Mouse (Mus musculus): ENCODE measurements around the gene Capn9. TPM values are rescaled to one million over a fixed set of nuclear protein-coding genes. Genes with fewer than 3 reads are reported as not detected.

Capn9 gene
- polyA plus RNA-seq, 1 experiment: not detected

GRCm38 (mm10) chr8:124556164-124556563 lies 19.7 kb upstream of the Capn9 start:
- no peak overlapping the region for H3K4me3 ChIP-seq (ENCODE audit: insufficient read depth, low read depth, low read length)
- no peaks in the 10 kb centered on the region for H3K4me1 ChIP-seq (ENCODE audit: control insufficient read depth, insufficient read depth, insufficient read length, low read length)
- H3K27ac ChIP-seq (replicated peaks; ENCODE audit: low read depth, low read length): no peak overlapping the region

GRCm38 (mm10) chr8:124556658-124557057 lies 19.3 kb upstream of the Capn9 start:
- H3K4me3 ChIP-seq (ENCODE audit: insufficient read depth, low read depth, low read length): no peak overlapping the region
- no peak overlapping the region for H3K27ac ChIP-seq (replicated peaks; ENCODE audit: low read depth, low read length)
- no peaks in the 10 kb centered on the region for H3K4me1 ChIP-seq (ENCODE audit: control insufficient read depth, insufficient read depth, insufficient read length, low read length)

- Histone ChIP-seq H3K4me1 (ENCODE audit: control insufficient read depth, insufficient read depth, insufficient read length, low read length) (no peaks in the 10 kb centered on the region), H3K27ac (replicated peaks; ENCODE audit: low read depth, low read length) (no peak overlapping the region), H3K4me3 (ENCODE audit: insufficient read depth, low read depth, low read length) (no peak overlapping the region)
These were observed 18.4 kb upstream of the Capn9 start for GRCm38 (mm10) chr8:124557476-124557875.

- no peak overlapping the region for H3K4me3 ChIP-seq (ENCODE audit: insufficient read depth, low read depth, low read length)
- no peak overlapping the region for H3K27ac ChIP-seq (replicated peaks; ENCODE audit: low read depth, low read length)
- H3K4me1 ChIP-seq (ENCODE audit: control insufficient read depth, insufficient read depth, insufficient read length, low read length): no peaks in the 10 kb centered on the region
These were observed 8.8 kb upstream of the Capn9 start for GRCm38 (mm10) chr8:124567126-124567525.

- H3K4me3 ChIP-seq (ENCODE audit: insufficient read depth, low read depth, low read length): no peak overlapping the region
- no peaks in the 10 kb centered on the region for H3K4me1 ChIP-seq (ENCODE audit: control insufficient read depth, insufficient read depth, insufficient read length, low read length)
- no peak overlapping the region for H3K27ac ChIP-seq (replicated peaks; ENCODE audit: low read depth, low read length)
These were observed 8.3 kb upstream of the Capn9 start for GRCm38 (mm10) chr8:124567584-124567983.

- no peaks in the 10 kb centered on the region for H3K4me1 ChIP-seq (ENCODE audit: control insufficient read depth, insufficient read depth, insufficient read length, low read length)
- H3K27ac ChIP-seq (replicated peaks; ENCODE audit: low read depth, low read length): no peak overlapping the region
- H3K4me3 ChIP-seq (ENCODE audit: insufficient read depth, low read depth, low read length): no peak overlapping the region
These were observed 6.8 kb upstream of the Capn9 start for GRCm38 (mm10) chr8:124569100-124569499.

GRCm38 (mm10) chr8:124569593-124569992 lies 6.3 kb upstream of the Capn9 start, which contains the start of gene Agt:
TSS of gene Agt (minus strand) at chr8:124569706.
- H3K27ac ChIP-seq (replicated peaks; ENCODE audit: low read depth, low read length): no peak within 1 kb of the TSS
- no peak within 1 kb of the TSS for H3K4me3 ChIP-seq (ENCODE audit: insufficient read depth, low read depth, low read length)
- no peaks in the 10 kb centered on the region for H3K4me1 ChIP-seq (ENCODE audit: control insufficient read depth, insufficient read depth, insufficient read length, low read length)

- Histone ChIP-seq H3K4me3 (ENCODE audit: insufficient read depth, low read depth, low read length) (no peak overlapping the region), H3K4me1 (ENCODE audit: control insufficient read depth, insufficient read depth, insufficient read length, low read length) (no peaks in the 10 kb centered on the region), H3K27ac (replicated peaks; ENCODE audit: low read depth, low read length) (no peak overlapping the region)
These were observed 4.0 kb upstream of the Capn9 start for GRCm38 (mm10) chr8:124571732-124572429.

- no peak overlapping the region for H3K27ac ChIP-seq (replicated peaks; ENCODE audit: low read depth, low read length)
- no peak overlapping the region for H3K4me3 ChIP-seq (ENCODE audit: insufficient read depth, low read depth, low read length)
- H3K4me1 ChIP-seq (ENCODE audit: control insufficient read depth, insufficient read depth, insufficient read length, low read length): no peaks in the 10 kb centered on the region
These were observed 3.5 kb upstream of the Capn9 start for GRCm38 (mm10) chr8:124572430-124572775.

- Histone ChIP-seq H3K4me3 (ENCODE audit: insufficient read depth, low read depth, low read length) (peak overlapping the region; percentile 32), H3K27ac (replicated peaks; ENCODE audit: low read depth, low read length) (peak overlapping the region; percentile 60), H3K4me1 (ENCODE audit: control insufficient read depth, insufficient read depth, insufficient read length, low read length) (no peaks in the 10 kb centered on the region)
These were observed 2.2 kb upstream of the Capn9 start for GRCm38 (mm10) chr8:124573552-124574340.

GRCm38 (mm10) chr8:124576751-124577150 lies 840 bp downstream of the Capn9 start:
- Histone ChIP-seq H3K4me1 (ENCODE audit: control insufficient read depth, insufficient read depth, insufficient read length, low read length) (no peaks in the 10 kb centered on the region), H3K27ac (replicated peaks; ENCODE audit: low read depth, low read length) (no peak overlapping the region), H3K4me3 (ENCODE audit: insufficient read depth, low read depth, low read length) (no peak overlapping the region)

- Histone ChIP-seq H3K4me1 (ENCODE audit: control insufficient read depth, insufficient read depth, insufficient read length, low read length) (peaks cover 7% of the 10 kb centered on the region), H3K27ac (replicated peaks; ENCODE audit: low read depth, low read length) (peak overlapping the region; percentile 33; the same call in 1 of the 2 replicates), H3K4me3 (ENCODE audit: insufficient read depth, low read depth, low read length) (no peak overlapping the region)
These were observed 10.0 kb downstream of the Capn9 start for GRCm38 (mm10) chr8:124585718-124586425.

GRCm38 (mm10) chr8:124586556-124586955 lies 10.6 kb downstream of the Capn9 start:
- Histone ChIP-seq H3K4me1 (ENCODE audit: control insufficient read depth, insufficient read depth, insufficient read length, low read length) (peaks cover 7% of the 10 kb centered on the region), H3K4me3 (ENCODE audit: insufficient read depth, low read depth, low read length) (no peak overlapping the region), H3K27ac (replicated peaks; ENCODE audit: low read depth, low read length) (peak overlapping the region; percentile 33; the same call in 1 of the 2 replicates)

GRCm38 (mm10) chr8:124589393-124589792 lies 13.5 kb downstream of the Capn9 start:
- Histone ChIP-seq H3K4me1 (ENCODE audit: control insufficient read depth, insufficient read depth, insufficient read length, low read length) (peaks cover 7% of the 10 kb centered on the region), H3K4me3 (ENCODE audit: insufficient read depth, low read depth, low read length) (no peak overlapping the region), H3K27ac (replicated peaks; ENCODE audit: low read depth, low read length) (peak overlapping the region; percentile 90)

GRCm38 (mm10) chr8:124604066-124604465 lies 28.2 kb downstream of the Capn9 start:
- H3K27ac ChIP-seq (replicated peaks; ENCODE audit: low read depth, low read length): no peak overlapping the region
- H3K4me3 ChIP-seq (ENCODE audit: insufficient read depth, low read depth, low read length): no peak overlapping the region
- no peaks in the 10 kb centered on the region for H3K4me1 ChIP-seq (ENCODE audit: control insufficient read depth, insufficient read depth, insufficient read length, low read length)
